Mouse (Mus musculus) T-helper 17 cell (primary cell): Measurements from ENCODE around the gene Gp9.

Experiments
- in situ Hi-C, 2 experiments: fragments of 300-600 bp; cut with MboI, MseI; formaldehyde crosslinking; loops; 1 replicate in 1 of 2; 2 replicates in 1 of 2; pipeline ENCODE4 v1.15.1; 2025; ENCODE audit warnings: high pct_unique_total_duplicates in 2 of 2

The Gp9 gene

GRCm38 (mm10) chr6:87787108-87787890 is 9.4 kb downstream of the Gp9 start:
- in situ Hi-C loops = no loop called here

- in situ Hi-C loops = no loop called here
These were observed 10.5 kb downstream of the Gp9 start for GRCm38 (mm10) chr6:87788266-87788895.

- in situ Hi-C loops = no loop called here
These were observed 11.2 kb downstream of the Gp9 start for GRCm38 (mm10) chr6:87788896-87789587.

GRCm38 (mm10) chr6:87789791-87790190 is 11.9 kb downstream of the Gp9 start:
- in situ Hi-C loops = no loop called here

- in situ Hi-C loops = no loop called here
These were observed 13.1 kb downstream of the Gp9 start for GRCm38 (mm10) chr6:87790779-87791480.

GRCm38 (mm10) chr6:87791826-87792225 is 14.0 kb downstream of the Gp9 start:
- in situ Hi-C loops = no loop called here

- in situ Hi-C loops = no loop called here
These were observed 16.1 kb downstream of the Gp9 start for GRCm38 (mm10) chr6:87793821-87794510.

- in situ Hi-C loops = no loop called here
These were observed 17.7 kb downstream of the Gp9 start for GRCm38 (mm10) chr6:87795385-87796150.

GRCm38 (mm10) chr6:87796251-87796880 is 18.5 kb downstream of the Gp9 start:
- in situ Hi-C loops = no loop called here

- in situ Hi-C loops = no loop called here
These were observed 19.4 kb downstream of the Gp9 start for GRCm38 (mm10) chr6:87797321-87797720.

- in situ Hi-C loops = no loop called here
These were observed 21.7 kb downstream of the Gp9 start for GRCm38 (mm10) chr6:87799576-87799975.

- in situ Hi-C loops = loop anchor here in 1 of 2 experiments (5.0 kb wide), 1 partner anchor 245 kb away; no protein-coding TSS in a partner anchor
These were observed 24.6 kb downstream of the Gp9 start for GRCm38 (mm10) chr6:87802462-87802861.

- in situ Hi-C loops = loop anchor here in 1 of 2 experiments (5.0 kb wide), 1 partner anchor 247 kb away; no protein-coding TSS in a partner anchor
These were observed 26.2 kb downstream of the Gp9 start for GRCm38 (mm10) chr6:87804036-87804435.

GRCm38 (mm10) chr6:87804886-87805285 is 27.0 kb downstream of the Gp9 start:
- in situ Hi-C loops = loop anchor here in 1 of 2 experiments (5.0 kb wide), 1 partner anchor 248 kb away; no protein-coding TSS in a partner anchor

GRCm38 (mm10) chr6:87805448-87805847 is 27.6 kb downstream of the Gp9 start:
- in situ Hi-C loops = no loop called here

- in situ Hi-C loops = no loop called here
These were observed 28.2 kb downstream of the Gp9 start for GRCm38 (mm10) chr6:87806028-87806427.

GRCm38 (mm10) chr6:87806857-87807256 is 29.0 kb downstream of the Gp9 start:
- in situ Hi-C loops = no loop called here

GRCm38 (mm10) chr6:87807735-87808440 is 30.0 kb downstream of the Gp9 start:
- in situ Hi-C loops = no loop called here

GRCm38 (mm10) chr6:87808521-87808920 is 30.6 kb downstream of the Gp9 start:
- in situ Hi-C loops = no loop called here
